ENCODE assay signal across 13 mouse cellular contexts in genomic region chr2:153499154-153499553, GRCm38 (mm10). TPM values are rescaled to one million over a fixed set of nuclear protein-coding genes. Genes with fewer than 3 reads are reported as not detected.
DNase-seq lines count a peak whose midpoint lies in the region; ATAC-seq and TF ChIP-seq lines count a peak whose summit lies in the region.
"Had no signal": no experiment of that assay in that cellular context is flagged by ENCODE, and none has a peak within 500 bp of the region (broad histone marks: within the 10 kb centered on the region; RNA-seq: fewer than 3 reads in every experiment).

No protein-coding gene starts in this region.

- peak; percentile 48 for TF ChIP-seq CTCF in forebrain, postnatal 0 days (IDR thresholded peaks at IDR 0.05; ENCODE audit: low read depth)
- TF ChIP-seq CTCF in stomach, postnatal 0 days (IDR thresholded peaks at IDR 0.05; ENCODE audit: low read depth) = peak; percentile 61

- H3K27ac ChIP-seq in forebrain, postnatal 0 days (ENCODE audit: low read depth, low read length) = no peak overlapping the region
- H3K27ac ChIP-seq in forebrain, embryonic 11.5 days (ENCODE audit: low read depth, low read length) = no peak overlapping the region
- H3K27ac ChIP-seq in midbrain, embryonic 10.5 days (replicated peaks) = 0 out of 2 replicates have a peak overlapping the region, but pooled peaks have one; percentile 1
- no peak overlapping the region for H3K27ac ChIP-seq in midbrain, embryonic 16.5 days (ENCODE audit: low read length)
- H3K27ac ChIP-seq in stomach, postnatal 0 days (replicated peaks) = no peak overlapping the region
- H3K27ac ChIP-seq: embryonic facial prominence, embryonic 10.5 days; limb, embryonic 13.5 days had no signal

- no peak for TF ChIP-seq EP300 in stomach, postnatal 0 days (optimal IDR thresholded peaks at IDR 0.05)

- no peaks in the 10 kb centered on the region for H3K36me3 ChIP-seq in forebrain, postnatal 0 days (ENCODE audit: insufficient read depth)
- H3K36me3 ChIP-seq in forebrain, embryonic 11.5 days (ENCODE audit: control insufficient read depth, insufficient read depth, low read length) = no peaks in the 10 kb centered on the region
- no peaks in the 10 kb centered on the region for H3K36me3 ChIP-seq in midbrain, embryonic 10.5 days
- no peaks in the 10 kb centered on the region for H3K36me3 ChIP-seq in midbrain, embryonic 16.5 days (ENCODE audit: control insufficient read depth, insufficient read depth, low read length)
- no peaks in the 10 kb centered on the region for H3K36me3 ChIP-seq in stomach, postnatal 0 days (ENCODE audit: control insufficient read depth, insufficient read depth, low read length)
- H3K36me3 ChIP-seq: embryonic facial prominence, embryonic 10.5 days; limb, embryonic 13.5 days had no signal

- ATAC-seq in forebrain, postnatal 0 days = no peak
- no peak for ATAC-seq in forebrain, embryonic 11.5 days (replicated peaks; ENCODE audit: low FRiP score)
- ATAC-seq in midbrain, embryonic 16.5 days = no peak
- no peak for ATAC-seq in stomach, postnatal 0 days (ENCODE audit: low FRiP score, low TSS enrichment)

- H3K9me3 ChIP-seq in forebrain, postnatal 0 days (ENCODE audit: low read length) = no peaks in the 10 kb centered on the region
- no peaks in the 10 kb centered on the region for H3K9me3 ChIP-seq in forebrain, embryonic 11.5 days (ENCODE audit: control insufficient read depth, low read length)
- H3K9me3 ChIP-seq in midbrain, embryonic 10.5 days (replicated peaks) = no peaks in the 10 kb centered on the region
- no peaks in the 10 kb centered on the region for H3K9me3 ChIP-seq in midbrain, embryonic 16.5 days (replicated peaks; ENCODE audit: control insufficient read depth, low read length, poor library complexity, severe bottlenecking)
- H3K9me3 ChIP-seq in stomach, postnatal 0 days (ENCODE audit: control insufficient read depth, low read length) = no peaks in the 10 kb centered on the region
- H3K9me3 ChIP-seq: embryonic facial prominence, embryonic 10.5 days; limb, embryonic 13.5 days had no signal

- WGBS in forebrain, postnatal 0 days = 62% methylated on average over 4 of the region's 4 CpGs
- WGBS in forebrain, embryonic 11.5 days = 63% methylated on average over 4 of the region's 4 CpGs
- 56% methylated on average over 4 of the region's 4 CpGs for WGBS in midbrain, embryonic 10.5 days
- WGBS in midbrain, embryonic 16.5 days = 69% methylated on average over 4 of the region's 4 CpGs
- WGBS in stomach, postnatal 0 days = 50% methylated on average over 4 of the region's 4 CpGs

- no peak overlapping the region for H3K4me3 ChIP-seq in forebrain, postnatal 0 days (ENCODE audit: low read depth, low read length)
- no peak overlapping the region for H3K4me3 ChIP-seq in forebrain, embryonic 11.5 days (ENCODE audit: low read depth, low read length)
- no peak overlapping the region for H3K4me3 ChIP-seq in midbrain, embryonic 10.5 days
- no peak overlapping the region for H3K4me3 ChIP-seq in midbrain, embryonic 16.5 days (ENCODE audit: low read depth, low read length)
- H3K4me3 ChIP-seq in stomach, postnatal 0 days (ENCODE audit: low read depth, low read length) = no peak overlapping the region
- H3K4me3 ChIP-seq: embryonic facial prominence, embryonic 10.5 days; limb, embryonic 13.5 days; myocyte had no signal

- peaks cover 16% of the 10 kb centered on the region; the same call in 1 of the 2 replicates for H3K4me1 ChIP-seq in forebrain, postnatal 0 days (ENCODE audit: insufficient read depth)
- H3K4me1 ChIP-seq in forebrain, embryonic 11.5 days (replicated peaks; ENCODE audit: control insufficient read depth, insufficient read depth, low read length) = peaks cover 24% of the 10 kb centered on the region
- H3K4me1 ChIP-seq in midbrain, embryonic 10.5 days = peaks cover 48% of the 10 kb centered on the region
- H3K4me1 ChIP-seq in midbrain, embryonic 16.5 days (ENCODE audit: control insufficient read depth, insufficient read depth, low read length) = peaks cover 21% of the 10 kb centered on the region
- no peaks in the 10 kb centered on the region for H3K4me1 ChIP-seq in stomach, postnatal 0 days (replicated peaks; ENCODE audit: control insufficient read depth, insufficient read depth)

- H3K9ac ChIP-seq in forebrain, postnatal 0 days = no peak overlapping the region
- H3K9ac ChIP-seq in forebrain, embryonic 11.5 days (ENCODE audit: low read length) = no peak overlapping the region; the same call in 1 of the 2 replicates
- no peak overlapping the region for H3K9ac ChIP-seq in midbrain, embryonic 16.5 days (ENCODE audit: low read depth, low read length)
- H3K9ac ChIP-seq in stomach, postnatal 0 days (ENCODE audit: low read length) = no peak overlapping the region
- H3K9ac ChIP-seq: limb, embryonic 13.5 days had no signal

- no peak overlapping the region for H3K4me2 ChIP-seq in forebrain, postnatal 0 days (ENCODE audit: low read depth)
- no peak overlapping the region for H3K4me2 ChIP-seq in forebrain, embryonic 11.5 days (ENCODE audit: low read depth, low read length, severe bottlenecking)
- no peak overlapping the region for H3K4me2 ChIP-seq in midbrain, embryonic 16.5 days (ENCODE audit: low read length)
- no peak overlapping the region for H3K4me2 ChIP-seq in stomach, postnatal 0 days (replicated peaks; ENCODE audit: low read depth)
- H3K4me2 ChIP-seq: limb, embryonic 13.5 days had no signal

- no peaks in the 10 kb centered on the region for H3K27me3 ChIP-seq in forebrain, postnatal 0 days (ENCODE audit: insufficient read depth, low read length)
- H3K27me3 ChIP-seq in forebrain, embryonic 11.5 days (ENCODE audit: control insufficient read depth, insufficient read depth, low read length) = no peaks in the 10 kb centered on the region
- peaks cover 57% of the 10 kb centered on the region for H3K27me3 ChIP-seq in midbrain, embryonic 10.5 days (ENCODE audit: low read depth, poor library complexity, severe bottlenecking)
- no peaks in the 10 kb centered on the region for H3K27me3 ChIP-seq in midbrain, embryonic 16.5 days (ENCODE audit: control insufficient read depth, insufficient read depth, low read depth, low read length)
- no peaks in the 10 kb centered on the region for H3K27me3 ChIP-seq in stomach, postnatal 0 days (ENCODE audit: control insufficient read depth, insufficient read depth, low read length)

- no peak for DNase-seq in forebrain, postnatal 0 days
- no peak for DNase-seq in forebrain, embryonic 11.5 days (ENCODE audit: low spot score)
- no peak for DNase-seq in midbrain, embryonic 10.5 days (ENCODE audit: low spot score)
- DNase-seq in cerebellum, adult 9-10 months = peak; percentile 74
- DNase-seq in stomach, postnatal 0 days (ENCODE audit: low spot score) = no peak
- no peak for DNase-seq in Muller cell, postnatal 12 days (ENCODE audit: inconsistent ontology term)
- DNase-seq in T-cell, adult 2 months (ENCODE audit: low spot score) = no peak
- DNase-seq: kidney, adult 11 months had no signal

RNA-seq across cellular contexts. Expression of gene 4930404H24Rik, which starts 6.6 kb away (rescaled TPM):
- total RNA-seq in forebrain, postnatal 0 days (2014; rRNA removed) = not detected in 2 replicates
- polyA plus RNA-seq in forebrain, postnatal 0 days (2015; fragmentation: Nextera tagmentation; extraction: Ambion mirVana) = not detected in 2 replicates
- not detected in 2 replicates for polyA plus RNA-seq in forebrain, embryonic 11.5 days (2014; fragmentation: Nextera tagmentation; extraction: Ambion mirVana)
- not detected in 2 replicates for polyA plus RNA-seq in midbrain, embryonic 10.5 days (2016; fragmentation: Nextera tagmentation; extraction: Ambion mirVana)
- polyA plus RNA-seq in midbrain, embryonic 16.5 days (2015; fragmentation: Nextera tagmentation; extraction: Ambion mirVana) = not detected in 2 replicates
- polyA plus RNA-seq in stomach, postnatal 0 days (2015; fragmentation: Nextera tagmentation; extraction: Ambion mirVana) = not detected in 2 replicates
- total RNA-seq: gastrocnemius, postnatal 4 days had no signal
- polyA plus RNA-seq: embryonic facial prominence, embryonic 10.5 days; limb, embryonic 13.5 days; myocyte had no signal

RNA-seq across cellular contexts. Expression of gene Nol4l, which starts 30.6 kb away (rescaled TPM):
- 57.4 and 58.5 TPM in 2 replicates for total RNA-seq in forebrain, postnatal 0 days (2014; rRNA removed)
- polyA plus RNA-seq in forebrain, postnatal 0 days (2015; fragmentation: Nextera tagmentation; extraction: Ambion mirVana) = 20.5 and 28.0 TPM in 2 replicates
- 25.6 and 26.2 TPM in 2 replicates for polyA plus RNA-seq in forebrain, embryonic 11.5 days (2014; fragmentation: Nextera tagmentation; extraction: Ambion mirVana)
- 12.8 and 16.8 TPM in 2 replicates for polyA plus RNA-seq in midbrain, embryonic 10.5 days (2016; fragmentation: Nextera tagmentation; extraction: Ambion mirVana)
- 39.9 and 47.5 TPM in 2 replicates for polyA plus RNA-seq in midbrain, embryonic 16.5 days (2015; fragmentation: Nextera tagmentation; extraction: Ambion mirVana)
- polyA plus RNA-seq in stomach, postnatal 0 days (2015; fragmentation: Nextera tagmentation; extraction: Ambion mirVana) = 4.4 and 4.8 TPM in 2 replicates
